Mouse (Mus musculus): ENCODE data around the gene Daam1. TPM values are rescaled to one million over a fixed set of nuclear protein-coding genes. Genes with fewer than 3 reads are reported as not detected.

The Daam1 gene
- polyA plus RNA-seq, 1 experiment from 2014 or later = 4.5 TPM

DNA sequence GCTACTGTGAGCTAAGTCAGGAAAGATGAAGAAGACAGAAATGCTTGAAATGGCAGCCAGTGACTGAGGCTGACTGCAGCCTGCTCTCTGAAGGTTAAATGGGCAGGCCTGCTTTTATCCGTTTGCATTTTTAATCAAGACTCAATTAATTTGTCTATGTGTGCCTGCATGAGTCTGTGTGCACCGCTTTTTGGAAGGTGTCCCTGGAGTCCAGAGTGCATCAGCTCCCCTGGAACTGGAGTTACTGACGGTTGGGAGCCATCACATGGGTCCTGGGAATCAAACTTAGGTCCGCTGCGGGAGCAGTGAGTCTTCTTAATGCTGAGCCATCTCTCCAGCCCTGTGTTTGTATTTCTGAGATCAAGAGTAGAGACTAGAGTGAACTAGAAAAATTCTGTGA lies 6.7 kb downstream of the Daam1 start:
- peak overlapping the region; percentile 71 for H3K27ac ChIP-seq (ENCODE audit: low read depth)

DNA sequence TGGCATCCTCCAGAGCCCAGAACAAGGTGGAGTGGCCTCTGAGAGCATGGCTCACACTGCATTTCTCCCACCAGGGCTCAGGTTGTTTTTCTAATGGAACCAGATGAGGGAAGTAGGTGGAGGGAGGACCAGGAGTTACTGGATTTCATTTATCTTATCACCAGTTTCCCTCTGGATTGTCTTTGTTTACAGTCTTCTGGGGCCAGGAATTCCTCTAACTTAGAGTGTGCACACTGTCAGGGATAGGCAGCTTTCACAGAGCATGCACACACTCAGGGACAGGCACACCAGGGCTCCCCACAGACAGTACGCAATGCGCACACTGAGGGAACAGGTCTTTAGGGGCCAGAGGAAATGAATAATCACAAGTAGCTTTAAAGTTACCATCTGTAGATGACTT lies 7.4 kb downstream of the Daam1 start:
- ATAC-seq = no peak
- Histone ChIP-seq H3K9me3 (ENCODE audit: low read length) (no peaks in the 10 kb centered on the region), H3K4me3 (ENCODE audit: low read depth, low read length) (no peak overlapping the region), H3K4me1 (ENCODE audit: insufficient read depth) (peaks cover 65% of the 10 kb centered on the region), H3K36me3 (replicated peaks; ENCODE audit: insufficient read depth, low read length) (no peaks in the 10 kb centered on the region), H3K27me3 (ENCODE audit: insufficient read depth, low read length) (no peaks in the 10 kb centered on the region), H3K4me2 (ENCODE audit: low read depth, low read length) (no peak overlapping the region), H3K9ac (replicated peaks) (0 out of 2 replicates have a peak overlapping the region, but pooled peaks have one; percentile 16), H3K27ac (ENCODE audit: low read depth) (peak overlapping the region; percentile 71)
- DNase-seq = no peak
- no peak for TF ChIP-seq EP300 (IDR thresholded peaks at IDR 0.05; ENCODE audit: low read depth)
- WGBS (ENCODE audit: insufficient replicate concordance) = 70% methylated on average over 2 of the region's 2 CpGs

More for the DNA sequence above, 6.7 kb downstream of the Daam1 start:
- H3K4me2 ChIP-seq (ENCODE audit: low read depth, low read length) = 0 out of 2 replicates have a peak overlapping the region, but pooled peaks have one; percentile 3
- no peak overlapping the region for H3K4me3 ChIP-seq (ENCODE audit: low read depth, low read length)
- WGBS (ENCODE audit: insufficient replicate concordance) = 72% methylated on average over 5 of the region's 5 CpGs
- no peaks in the 10 kb centered on the region for H3K36me3 ChIP-seq (replicated peaks; ENCODE audit: insufficient read depth, low read length)
- TF ChIP-seq CTCF (IDR thresholded peaks at IDR 0.05; ENCODE audit: low read depth) (no peak), EP300 (IDR thresholded peaks at IDR 0.05; ENCODE audit: low read depth) (no peak)
- no peaks in the 10 kb centered on the region for H3K9me3 ChIP-seq (ENCODE audit: low read length)
- H3K9ac ChIP-seq (replicated peaks) = no peak overlapping the region
- no peaks in the 10 kb centered on the region for H3K27me3 ChIP-seq (ENCODE audit: insufficient read depth, low read length)
- DNase-seq = no peak
- no peak for ATAC-seq
- H3K4me1 ChIP-seq (ENCODE audit: insufficient read depth) = peaks cover 68% of the 10 kb centered on the region

GRCm38 (mm10) chr12:71839653-71840052 lies 8.8 kb downstream of the Daam1 start:
- TF ChIP-seq EP300 (IDR thresholded peaks at IDR 0.05; ENCODE audit: low read depth) (no peak), CTCF (IDR thresholded peaks at IDR 0.05; ENCODE audit: low read depth) (no peak)
- no peak overlapping the region for H3K4me3 ChIP-seq (ENCODE audit: low read depth, low read length)
- peaks cover 63% of the 10 kb centered on the region for H3K4me1 ChIP-seq (ENCODE audit: insufficient read depth)
- WGBS (ENCODE audit: insufficient replicate concordance) = 75% methylated on average over 3 of the region's 3 CpGs
- no peaks in the 10 kb centered on the region for H3K36me3 ChIP-seq (replicated peaks; ENCODE audit: insufficient read depth, low read length)
- ATAC-seq = no peak
- H3K9me3 ChIP-seq (ENCODE audit: low read length) = no peaks in the 10 kb centered on the region
- no peak overlapping the region for H3K4me2 ChIP-seq (ENCODE audit: low read depth, low read length)
- no peak for DNase-seq
- H3K27ac ChIP-seq (ENCODE audit: low read depth) = no peak overlapping the region
- no peaks in the 10 kb centered on the region for H3K27me3 ChIP-seq (ENCODE audit: insufficient read depth, low read length)
- H3K9ac ChIP-seq (replicated peaks) = no peak overlapping the region

GRCm38 (mm10) chr12:71840430-71841186 lies 9.7 kb downstream of the Daam1 start:
- Histone ChIP-seq H3K9ac (replicated peaks) (no peak overlapping the region), H3K27me3 (ENCODE audit: insufficient read depth, low read length) (no peaks in the 10 kb centered on the region), H3K36me3 (replicated peaks; ENCODE audit: insufficient read depth, low read length) (no peaks in the 10 kb centered on the region), H3K4me3 (ENCODE audit: low read depth, low read length) (no peak overlapping the region), H3K9me3 (ENCODE audit: low read length) (no peaks in the 10 kb centered on the region), H3K27ac (ENCODE audit: low read depth) (no peak overlapping the region), H3K4me1 (ENCODE audit: insufficient read depth) (peaks cover 54% of the 10 kb centered on the region), H3K4me2 (ENCODE audit: low read depth, low read length) (no peak overlapping the region)
- ATAC-seq = no peak
- TF ChIP-seq CTCF (IDR thresholded peaks at IDR 0.05; ENCODE audit: low read depth) = no peak
- no peak for TF ChIP-seq EP300 (IDR thresholded peaks at IDR 0.05; ENCODE audit: low read depth)
- 65% methylated on average over 6 of the region's 6 CpGs for WGBS (ENCODE audit: insufficient replicate concordance)
- DNase-seq = no peak

DNA sequence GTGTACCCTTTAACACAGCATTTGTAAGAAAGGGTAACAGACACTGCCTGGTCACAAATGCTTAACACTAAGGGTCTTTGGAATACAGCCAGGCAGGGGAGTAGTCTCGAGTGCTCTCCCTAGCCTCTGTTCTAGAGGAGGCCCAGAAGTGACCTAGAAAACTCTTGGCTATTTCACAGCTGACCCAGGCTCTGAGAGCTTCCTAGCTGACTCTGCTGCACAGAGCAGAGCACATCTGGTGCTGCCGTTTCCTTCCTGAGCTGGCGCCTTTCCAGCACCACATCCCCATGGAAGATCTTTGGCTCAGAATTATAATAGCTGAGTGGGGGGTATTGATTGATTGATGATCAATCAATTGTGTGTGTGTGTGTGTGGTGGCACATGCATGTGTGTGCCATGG lies 11.1 kb downstream of the Daam1 start:
- Histone ChIP-seq H3K4me3 (ENCODE audit: low read depth, low read length) (no peak overlapping the region), H3K27me3 (ENCODE audit: insufficient read depth, low read length) (no peaks in the 10 kb centered on the region), H3K36me3 (replicated peaks; ENCODE audit: insufficient read depth, low read length) (no peaks in the 10 kb centered on the region), H3K9ac (replicated peaks) (no peak overlapping the region), H3K9me3 (ENCODE audit: low read length) (no peaks in the 10 kb centered on the region), H3K4me2 (ENCODE audit: low read depth, low read length) (no peak overlapping the region), H3K4me1 (ENCODE audit: insufficient read depth) (peaks cover 42% of the 10 kb centered on the region), H3K27ac (ENCODE audit: low read depth) (peak overlapping the region; percentile 31; the same call in 1 of the 2 replicates)
- TF ChIP-seq EP300 (IDR thresholded peaks at IDR 0.05; ENCODE audit: low read depth) = no peak
- no peak for TF ChIP-seq CTCF (IDR thresholded peaks at IDR 0.05; ENCODE audit: low read depth)
- 35% methylated on average over 3 of the region's 3 CpGs for WGBS (ENCODE audit: insufficient replicate concordance)
- DNase-seq (no peak), ATAC-seq (0 out of 2 replicates have a peak, but pooled peaks have one; percentile 38)

DNA sequence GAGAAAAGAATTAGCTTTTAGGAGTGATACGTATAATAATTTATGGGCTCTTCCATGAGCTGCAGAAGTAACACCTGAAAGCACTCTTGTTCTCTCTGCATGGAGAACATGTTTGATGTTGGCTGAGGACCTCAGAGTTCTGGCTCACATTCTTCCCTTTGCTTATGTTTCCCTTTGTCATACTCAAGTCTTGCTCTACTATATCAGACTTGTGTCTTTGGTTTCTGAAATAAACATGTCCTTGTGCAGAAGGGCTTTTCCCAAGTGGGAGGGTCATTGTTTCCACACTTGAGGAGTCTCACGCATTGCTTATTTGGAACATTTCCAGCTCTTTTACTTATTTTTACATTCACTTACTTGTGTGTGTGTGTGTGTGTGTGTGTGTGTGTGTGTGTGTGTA lies 11.7 kb downstream of the Daam1 start:
- Histone ChIP-seq H3K4me1 (ENCODE audit: insufficient read depth) (peaks cover 39% of the 10 kb centered on the region), H3K9ac (replicated peaks) (no peak overlapping the region), H3K27ac (ENCODE audit: low read depth) (no peak overlapping the region), H3K4me3 (ENCODE audit: low read depth, low read length) (no peak overlapping the region), H3K36me3 (replicated peaks; ENCODE audit: insufficient read depth, low read length) (no peaks in the 10 kb centered on the region), H3K27me3 (ENCODE audit: insufficient read depth, low read length) (no peaks in the 10 kb centered on the region), H3K4me2 (ENCODE audit: low read depth, low read length) (no peak overlapping the region), H3K9me3 (ENCODE audit: low read length) (no peaks in the 10 kb centered on the region)
- DNase-seq (no peak), ATAC-seq (no peak)
- TF ChIP-seq EP300 (IDR thresholded peaks at IDR 0.05; ENCODE audit: low read depth) = no peak
- no peak for TF ChIP-seq CTCF (IDR thresholded peaks at IDR 0.05; ENCODE audit: low read depth)
- 88% methylated on average over 2 of the region's 2 CpGs for WGBS (ENCODE audit: insufficient replicate concordance)

Measured in liver, postnatal 0 days (tissue).